Mouse (Mus musculus) large intestine, adult 2 months (tissue): ENCODE measurements around the gene Vgll3. TPM values are rescaled to one million over a fixed set of nuclear protein-coding genes. Genes with fewer than 3 reads are reported as not detected.

ENCODE experiments used
- DNase-seq: peaks from one replicate; pipeline ENCODE4 v3.0.0-alpha.2; 2012; ENCODE audit warnings: low read depth, low spot score
- WGBS: fragments of 180-500 bp; shearing (Covaris S2); methylation state at CpG from one replicate; pipeline ENCODE4 v1.1.7; 2018; 5-methylcytosine and 5-hydroxymethylcytosine counted together
- polyA plus RNA-seq: library from polyadenylated mRNA; depleted of rRNA; stranded (reverse); fragments of >200 nt; gene quantifications from 2 replicates; pipeline ENCODE4 v1.2.3, GENCODE M21; 2012; rRNA removed

Vgll3 gene
- 0.36 and 0.74 TPM in 2 replicates for polyA plus RNA-seq

DNA sequence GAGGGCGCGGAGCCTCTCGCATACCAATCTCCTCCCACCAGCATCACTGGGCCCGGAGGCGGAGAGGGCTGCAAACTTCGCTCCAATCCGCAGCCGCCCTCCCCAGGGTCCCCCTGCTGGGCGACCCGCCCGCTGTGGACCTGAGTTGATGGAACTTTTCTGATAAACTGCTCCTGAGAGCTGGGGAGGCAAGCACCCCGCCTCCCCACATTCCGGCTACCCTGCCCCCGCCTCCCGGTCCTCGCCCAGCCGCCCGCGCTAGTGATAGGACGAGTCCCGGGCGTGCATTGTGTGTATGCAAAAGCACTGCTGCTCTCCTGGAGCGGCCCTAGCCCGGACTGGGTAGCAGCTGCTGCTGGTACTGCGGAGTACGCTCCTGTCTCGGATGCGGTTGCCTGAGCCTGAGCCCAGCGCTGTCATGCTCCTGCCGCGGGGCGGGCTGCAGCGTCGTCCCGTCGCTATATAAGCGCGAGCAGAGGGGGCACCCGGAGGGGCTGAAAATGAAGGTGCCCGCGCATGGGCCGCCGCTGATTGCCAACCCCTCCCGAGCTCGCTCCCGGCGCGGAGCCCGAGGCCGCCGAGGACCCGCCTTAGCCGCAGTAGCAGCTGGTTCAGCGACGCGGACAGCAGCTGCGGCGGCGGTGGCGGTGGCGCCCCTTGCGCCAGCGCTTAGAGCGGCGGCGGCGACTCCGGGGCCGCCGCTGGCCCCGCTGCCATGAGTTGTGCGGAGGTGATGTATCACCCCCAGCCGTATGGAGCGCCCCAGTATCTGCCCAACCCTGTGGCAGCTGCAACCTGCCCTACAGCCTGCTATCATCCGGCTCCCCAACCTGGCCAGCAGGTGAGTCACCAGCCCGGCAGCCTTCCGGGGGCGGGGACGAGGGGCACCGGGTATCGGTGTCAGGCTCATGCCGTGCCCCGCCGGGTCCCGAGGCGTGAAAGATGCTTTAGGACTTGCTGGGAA is at the start of gene Vgll3:
Gene Vgll3 (plus strand): TSS at position 340 of the 964 bp plus-strand sequence.
- 1% methylated on average over 86 of the region's 86 CpGs for WGBS
- DNase-seq: no peak

DNA sequence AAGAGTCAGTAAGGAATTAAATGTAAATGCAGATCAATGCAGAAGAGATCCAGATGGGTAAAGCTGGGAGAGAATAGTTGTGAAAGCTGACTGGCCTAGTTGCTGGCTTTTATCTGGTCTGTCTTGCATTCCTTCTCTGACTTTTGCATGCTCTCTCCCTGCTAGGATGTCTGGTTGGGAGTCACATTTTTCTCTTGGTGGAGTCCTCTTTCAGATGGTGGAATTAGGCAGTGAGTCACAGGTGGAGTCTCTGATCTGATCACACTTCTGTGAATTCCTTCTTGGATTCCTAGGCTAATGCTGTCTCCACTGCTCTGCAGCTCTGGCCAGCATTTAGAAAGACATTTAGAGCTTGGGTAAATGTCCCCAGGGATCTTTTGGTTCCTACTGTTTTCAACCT is 49.1 kb upstream of the Vgll3 start:
- no peak for DNase-seq

DNA sequence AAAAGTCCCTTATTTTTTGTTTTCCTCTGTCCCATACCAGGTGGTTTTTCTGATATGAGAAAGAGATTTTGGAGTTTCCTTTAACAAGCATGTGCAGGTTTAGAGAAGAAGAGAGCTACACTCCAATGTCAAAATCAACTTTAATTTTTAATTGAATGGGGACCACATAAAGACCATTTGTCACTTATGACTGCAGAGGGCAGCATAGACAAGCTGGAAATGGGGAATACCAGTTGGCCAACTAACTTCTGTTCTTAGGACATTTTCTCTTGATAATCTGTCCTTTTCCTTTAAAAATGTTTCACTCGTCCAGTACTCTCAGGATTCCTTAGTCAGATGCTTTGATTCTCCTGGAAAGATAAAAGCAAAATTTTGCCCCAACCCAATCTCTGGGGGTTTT is 29.1 kb upstream of the Vgll3 start:
- WGBS: 53% methylated on average over 1 of the region's 1 CpGs
- DNase-seq: no peak

DNA sequence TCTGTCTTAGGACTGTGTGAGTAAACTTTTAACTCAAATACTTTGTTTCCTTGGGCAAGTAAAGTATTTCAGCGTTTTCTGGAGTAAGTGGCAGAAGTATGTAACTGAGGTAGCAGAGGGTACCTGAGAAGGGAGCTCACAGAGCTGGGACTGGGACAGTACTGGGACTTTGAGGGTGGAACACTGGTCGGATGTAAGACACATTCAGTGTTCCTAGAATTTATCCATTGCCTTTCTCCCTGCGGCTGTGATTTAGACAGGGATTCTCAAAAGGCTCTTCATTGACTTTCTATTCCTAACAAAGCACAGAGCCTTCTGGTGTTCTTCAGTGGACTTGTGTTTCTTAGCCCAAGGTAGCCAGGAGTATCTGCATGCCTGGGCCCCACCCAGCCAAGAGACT is 1.0 kb downstream of the Vgll3 start:
- WGBS: 30% methylated on average over 3 of the region's 3 CpGs
- DNase-seq: no peak

DNA sequence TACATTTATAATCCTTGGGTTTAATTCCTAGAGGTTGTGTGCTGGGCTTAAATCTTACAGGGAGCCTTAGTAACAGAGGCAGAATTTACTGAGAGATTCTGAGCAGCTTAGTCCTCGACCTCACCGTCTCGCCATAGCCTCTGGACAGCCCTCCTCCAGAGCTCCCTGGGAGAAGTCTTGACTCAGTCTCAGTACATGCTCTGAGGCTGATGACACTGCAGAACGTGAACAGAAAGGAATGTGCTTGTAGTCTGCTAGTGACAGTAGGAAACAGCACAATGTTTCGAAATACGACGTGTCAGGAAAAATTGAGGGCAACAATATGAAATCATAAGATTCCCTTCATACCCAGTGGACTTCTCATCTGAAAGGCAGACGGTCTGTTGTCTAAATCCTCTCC is 3.7 kb downstream of the Vgll3 start:
- WGBS: 59% methylated on average over 8 of the region's 8 CpGs
- DNase-seq: no peak

DNA sequence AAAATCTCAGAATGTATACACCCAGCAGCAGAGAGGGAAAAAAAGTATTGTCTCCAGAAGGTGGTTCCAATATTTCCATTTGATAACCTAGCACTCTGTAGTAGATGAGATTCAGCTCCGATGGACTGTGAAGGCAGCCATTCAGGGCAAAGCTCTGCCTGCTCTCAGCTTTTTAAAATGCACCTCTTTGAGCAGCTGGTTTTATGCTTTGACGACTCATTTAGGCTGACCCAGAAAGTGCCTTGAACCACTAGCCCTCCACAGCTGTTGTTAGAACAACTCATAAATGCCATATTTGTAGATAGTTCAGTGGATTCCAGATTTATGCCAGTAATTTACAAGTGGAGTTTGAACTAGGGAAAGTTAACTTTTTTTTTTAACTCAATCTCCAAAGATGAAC is 5.7 kb downstream of the Vgll3 start:
- no peak for DNase-seq
- WGBS: 41% methylated on average over 2 of the region's 2 CpGs

DNA sequence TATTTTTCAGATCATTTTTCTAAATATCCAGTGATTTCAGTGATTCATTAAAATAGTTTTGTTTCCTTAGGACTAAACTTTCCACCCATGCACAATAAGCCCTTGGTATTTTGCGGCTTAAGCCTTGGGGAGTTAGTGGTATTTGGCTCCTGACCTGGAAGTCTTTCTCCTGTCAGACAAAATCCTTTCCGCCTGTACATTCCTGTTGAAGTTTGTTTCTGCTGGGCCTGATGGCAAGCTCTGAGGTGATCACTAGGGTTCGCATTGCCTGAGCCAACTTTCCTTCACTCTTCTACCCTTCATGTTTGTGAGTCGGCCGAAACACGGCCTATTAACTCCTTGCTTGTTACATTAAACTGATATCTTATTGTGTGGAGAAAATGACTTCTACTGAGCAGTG is 8.7 kb downstream of the Vgll3 start:
- 75% methylated on average over 6 of the region's 6 CpGs for WGBS
- DNase-seq: no peak

DNA sequence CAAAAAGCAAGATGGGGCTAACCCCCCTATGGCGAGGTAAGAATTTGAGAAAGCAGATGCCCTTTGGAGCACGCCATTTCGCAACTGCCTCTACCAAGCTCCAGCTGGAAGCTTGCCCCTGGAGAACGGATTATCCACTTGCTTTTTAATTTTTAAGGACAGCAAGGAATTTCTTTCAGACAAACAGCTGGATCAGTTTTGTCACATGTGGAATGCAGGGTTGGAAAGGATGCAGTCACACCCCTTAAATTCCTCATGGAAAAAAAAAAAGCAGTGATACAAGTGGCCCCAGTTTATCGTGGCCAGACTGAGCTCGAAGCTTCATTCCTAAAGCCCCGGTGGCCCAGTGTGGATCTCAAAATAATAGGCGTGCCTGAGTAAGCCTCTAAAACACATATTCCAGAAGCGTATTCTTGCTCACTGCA is 13.1 kb downstream of the Vgll3 start:
- WGBS: 70% methylated on average over 9 of the region's 9 CpGs
- DNase-seq: no peak

DNA sequence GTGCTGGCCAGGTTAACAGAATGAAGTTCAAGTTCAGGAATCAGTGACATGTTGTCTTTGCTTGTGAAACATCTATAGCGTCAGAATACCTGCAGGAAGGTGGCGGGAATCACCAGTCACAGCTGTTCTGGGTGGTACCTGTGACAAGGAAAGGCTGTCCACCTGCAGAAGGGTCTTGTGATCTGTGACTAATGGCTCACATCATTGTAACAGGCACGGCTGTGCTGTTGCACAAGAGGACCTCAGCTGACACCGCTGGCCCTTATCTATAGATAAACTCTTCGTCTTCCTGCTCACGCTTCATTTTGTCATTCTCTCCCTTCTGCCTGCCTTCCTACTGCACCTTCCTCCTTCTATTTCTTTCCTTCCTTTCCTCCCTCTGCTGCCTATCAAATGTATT is 14.0 kb downstream of the Vgll3 start:
- WGBS: 87% methylated on average over 6 of the region's 6 CpGs
- no peak for DNase-seq

DNA sequence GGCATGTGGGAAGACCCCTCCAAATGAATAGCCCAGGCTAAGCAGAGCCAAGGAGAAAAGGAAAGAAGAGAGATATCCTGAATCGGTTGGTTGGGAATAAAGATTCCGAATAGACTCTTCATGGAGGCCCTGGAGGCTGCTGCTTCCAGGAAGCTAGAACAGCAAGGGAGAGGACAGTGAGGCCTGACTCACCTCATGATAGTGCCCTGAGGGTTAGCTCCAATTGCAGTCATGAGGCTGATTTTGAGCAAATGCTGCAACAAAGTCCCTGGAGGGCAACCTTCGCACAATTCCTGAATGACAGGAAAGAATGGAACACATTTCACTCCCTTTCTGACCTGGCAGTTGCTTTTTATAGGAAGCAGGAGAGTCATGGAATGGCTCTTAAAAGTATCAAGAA is 19.7 kb downstream of the Vgll3 start:
- 81% methylated on average over 3 of the region's 3 CpGs for WGBS

DNA sequence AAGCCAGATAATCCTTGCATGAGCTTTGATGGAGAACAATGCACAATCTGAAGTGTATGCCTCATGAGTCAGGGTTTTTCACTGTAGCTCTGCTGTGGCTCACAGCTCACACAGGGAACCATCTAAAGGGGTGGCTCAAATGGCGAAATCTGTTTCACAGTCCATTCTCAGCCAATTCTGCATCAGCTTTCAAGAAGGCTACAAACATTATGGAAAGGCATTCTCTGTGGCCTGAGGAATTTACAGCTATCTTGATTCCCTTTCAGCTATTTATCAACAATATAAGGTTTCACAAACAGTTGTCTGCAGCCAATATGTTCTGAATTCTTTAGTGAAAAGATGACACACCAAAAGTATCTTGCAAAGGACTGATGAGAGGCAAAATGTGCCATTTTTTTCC is 35.1 kb downstream of the Vgll3 start:
- no peak for DNase-seq
- WGBS: 62% methylated on average over 1 of the region's 1 CpGs

More for the DNA sequence above, 19.7 kb downstream of the Vgll3 start:
- no peak for DNase-seq

DNA sequence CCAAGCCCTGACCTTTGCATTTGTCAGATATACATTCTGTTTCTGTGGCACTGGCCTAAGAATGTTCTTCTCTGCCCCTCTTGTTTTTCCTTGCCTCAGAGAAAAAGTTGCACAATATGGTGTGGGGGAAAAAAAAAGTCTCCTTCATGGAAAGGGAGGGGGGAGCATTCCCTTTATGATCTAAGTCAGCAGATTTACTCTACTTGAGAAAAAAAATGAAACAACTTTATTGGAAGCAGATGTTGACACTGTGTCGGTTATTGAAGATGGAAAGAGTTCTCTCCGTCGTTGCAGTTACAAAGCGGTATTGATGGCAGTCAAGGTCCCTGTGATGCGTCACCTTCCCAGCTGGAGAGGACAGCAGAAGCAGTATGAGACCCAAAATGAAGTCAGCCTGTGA is 49.4 kb downstream of the Vgll3 start:
- DNase-seq: no peak
- 59% methylated on average over 5 of the region's 5 CpGs for WGBS

DNA sequence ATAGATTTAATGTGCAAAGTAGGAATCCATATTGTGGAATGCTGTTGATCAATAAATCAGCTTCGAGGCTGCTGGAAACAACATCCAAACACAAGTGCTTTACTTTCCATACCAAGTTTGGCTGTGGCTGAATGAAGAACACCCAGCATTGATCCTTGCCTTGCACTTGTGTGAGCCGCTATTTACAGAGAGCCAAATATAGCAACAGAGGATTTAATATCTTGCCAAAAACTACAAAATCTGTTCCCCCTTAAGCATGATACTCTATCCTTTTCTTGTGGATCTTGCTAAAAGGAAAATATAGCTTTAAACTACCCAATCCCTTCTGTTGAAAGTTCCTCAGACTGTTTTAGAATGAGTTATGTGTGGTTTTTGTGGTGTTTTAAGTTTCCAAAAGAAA is 52.9 kb downstream of the Vgll3 start:
- DNase-seq: no peak
- 57% methylated on average over 2 of the region's 2 CpGs for WGBS

DNA sequence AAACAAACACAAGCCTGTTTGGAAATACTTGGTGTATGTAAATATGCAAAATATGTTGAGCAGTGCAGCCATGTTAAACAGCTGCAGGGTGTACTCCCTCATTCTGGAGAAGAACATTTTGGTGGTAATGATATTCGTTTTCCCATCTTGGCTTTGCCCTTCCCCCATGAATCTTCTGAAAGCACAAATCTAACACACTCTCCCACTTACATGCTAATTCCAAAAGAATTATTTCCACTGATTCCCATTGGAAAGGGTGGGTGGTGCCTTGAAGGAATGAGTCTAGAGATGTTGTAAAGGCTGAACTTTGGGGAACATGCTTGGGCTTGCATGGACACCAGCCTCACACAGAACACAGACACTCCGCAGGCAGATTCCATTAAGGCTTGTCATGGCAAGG is 53.9 kb downstream of the Vgll3 start:
- WGBS: 66% methylated on average over 2 of the region's 2 CpGs
- DNase-seq: no peak

DNA sequence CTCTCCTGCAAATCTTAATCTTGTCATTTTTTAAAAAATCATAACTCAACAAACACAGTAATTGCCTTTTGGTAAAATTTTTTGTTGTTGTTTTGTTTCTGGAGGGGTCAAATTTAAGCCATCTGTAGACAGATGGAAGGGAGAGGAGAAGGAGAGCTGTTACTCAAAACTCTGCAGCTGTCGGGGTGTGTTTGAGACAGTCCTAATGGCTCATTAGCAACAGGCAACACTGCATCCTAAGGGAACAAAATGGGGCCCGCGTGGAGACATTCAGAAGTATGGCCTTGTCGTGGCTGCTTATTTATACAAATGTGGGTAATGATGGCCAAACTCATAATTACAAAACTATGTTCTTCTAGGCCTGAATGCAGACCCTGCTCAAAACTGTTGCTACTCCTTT is 73.9 kb downstream of the Vgll3 start:
- DNase-seq: no peak
- WGBS: 82% methylated on average over 4 of the region's 4 CpGs
